Mouse (Mus musculus) ES-Bruce4 (cell line): ENCODE results near the gene Ppm1m.

ENCODE experiments used
- CTCF ChIP-seq: IDR thresholded peaks from one replicate; pipeline ENCODE4 v1.8.1; 2011; ENCODE audit warnings: low read depth, low read length
- POLR2A ChIP-seq: IDR thresholded peaks from one replicate; pipeline ENCODE4 v1.8.1; 2011; ENCODE audit warnings: low read length; ENCODE audit not compliant: insufficient read depth

DNA sequence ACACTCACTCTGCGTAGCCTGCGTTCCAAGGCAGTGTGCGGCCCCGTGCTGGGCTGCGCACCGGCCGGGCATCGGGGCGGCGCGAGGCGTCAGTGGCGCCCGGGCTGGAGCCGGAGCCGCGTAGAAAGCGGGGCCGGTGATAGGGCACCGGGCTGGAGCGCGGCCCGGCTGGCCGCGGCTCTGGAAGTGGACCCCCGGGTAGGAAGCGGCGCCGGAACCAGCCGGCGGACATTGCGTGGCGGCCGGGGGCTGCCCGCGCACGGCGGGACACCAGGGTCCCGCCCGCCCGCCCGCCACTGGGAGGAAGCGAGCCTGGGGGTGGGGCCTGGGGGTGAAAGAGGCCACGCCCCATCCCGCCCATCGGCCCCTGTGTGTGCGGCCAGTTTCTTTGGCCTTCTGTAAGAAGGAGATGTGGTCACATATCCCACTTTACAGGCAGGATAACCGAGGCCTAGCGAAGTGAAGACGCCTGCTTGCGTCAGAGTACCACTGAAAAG is 536 bp downstream of the Ppm1m start:
- no peak for TF ChIP-seq CTCF
- peak; percentile 95 for TF ChIP-seq POLR2A
